Mouse (Mus musculus): ENCODE measurements around the gene Nans.

DNA sequence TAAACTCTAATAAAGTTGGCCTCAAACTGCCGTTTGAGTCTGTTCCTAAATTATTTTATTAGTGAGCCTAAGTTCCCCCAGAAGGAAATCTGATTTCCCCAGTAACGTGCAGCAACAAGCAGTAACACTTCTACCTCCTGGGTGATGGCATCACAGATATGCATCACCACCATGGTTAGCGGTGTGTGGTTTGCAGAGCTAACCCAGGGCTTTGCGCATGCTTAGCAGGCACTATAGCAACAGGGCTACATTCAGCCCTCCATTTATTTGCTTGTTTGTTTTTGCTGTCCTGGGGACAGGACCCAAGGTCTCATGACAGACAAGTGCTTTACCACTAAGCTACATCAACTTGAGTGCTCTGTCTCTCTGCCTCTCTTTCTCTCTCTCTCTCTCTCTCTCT, 46.5 kb upstream of the Nans start:
- TF ChIP-seq CTCF (IDR thresholded peaks at IDR 0.05; ENCODE audit: low read depth) = no peak
- TF ChIP-seq EP300 (optimal IDR thresholded peaks at IDR 0.05) = no peak
